Mouse (Mus musculus): Measurements from ENCODE around the gene Acsl3.

Acsl3 gene

GRCm38 (mm10) chr1:78742198-78742597 lies 84.6 kb downstream of the Acsl3 start:
- peak; percentile 56 to 66 for DNase-seq (ENCODE audit: low spot score in 2 of 2)

GRCm38 (mm10) chr1:78743318-78743717 lies 85.7 kb downstream of the Acsl3 start:
- DNase-seq (ENCODE audit: low spot score in 2 of 2), result no peak

- DNase-seq (ENCODE audit: low spot score in 2 of 2), result peak; percentile 45 to 53
Observed at GRCm38 (mm10) chr1:78745230-78745777, 87.7 kb downstream of the Acsl3 start.
